Mouse (Mus musculus) CD4-positive naive resting alpha-beta T cell, adult 76 days (primary cell): ENCODE measurements around the gene Fam83e. TPM values are rescaled to one million over a fixed set of nuclear protein-coding genes. Genes with fewer than 3 reads are reported as not detected.

ENCODE experiments used
- total RNA-seq: library from RNA; stranded (reverse); gene quantifications from one replicate; pipeline ENCODE4 v1.2.4, GENCODE M21; 2023

Gene Fam83e
- total RNA-seq, result 1.5 TPM

GRCm38 (mm10) chr7:45720413-45721233, at the start of gene Fam83e:
Fam83e (plus strand) TSS chr7:45721212.

DNA sequence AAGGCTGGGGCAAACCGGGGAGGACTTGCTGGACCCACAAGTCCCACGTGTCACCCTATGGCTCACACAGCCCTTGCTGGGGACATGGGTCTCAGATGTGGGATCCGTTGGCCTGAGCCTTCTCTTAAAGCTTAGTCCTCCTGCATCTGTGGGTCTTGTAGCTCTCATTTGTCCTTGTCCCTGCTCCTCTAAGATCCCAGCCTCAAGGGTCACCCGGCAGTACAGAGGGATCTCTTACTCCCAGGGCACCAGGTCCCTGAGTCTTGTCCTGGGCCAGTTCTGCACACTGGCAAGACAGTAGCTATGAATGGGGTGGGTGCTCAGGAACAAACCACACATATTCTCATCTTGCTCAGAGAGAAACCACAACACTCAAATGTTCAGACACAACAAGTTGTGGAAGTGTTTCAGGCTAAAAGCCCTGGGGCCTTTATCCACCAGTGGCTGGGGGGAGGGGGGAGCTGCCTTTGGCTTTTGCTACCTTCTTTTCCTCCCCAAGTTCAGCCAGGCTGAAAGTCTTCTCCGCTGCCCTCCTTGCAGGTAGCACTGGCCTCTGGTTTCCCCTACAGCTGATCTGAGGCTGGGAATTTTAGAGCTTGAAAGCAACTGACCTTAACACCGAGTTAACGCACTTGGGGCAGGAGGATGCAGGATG, 37.5 kb upstream of the Fam83e start, which contains the start of gene Ntn5:
Gene Ntn5, plus strand, starts transcription at position 627 of the 655 bp plus-strand sequence.

DNA sequence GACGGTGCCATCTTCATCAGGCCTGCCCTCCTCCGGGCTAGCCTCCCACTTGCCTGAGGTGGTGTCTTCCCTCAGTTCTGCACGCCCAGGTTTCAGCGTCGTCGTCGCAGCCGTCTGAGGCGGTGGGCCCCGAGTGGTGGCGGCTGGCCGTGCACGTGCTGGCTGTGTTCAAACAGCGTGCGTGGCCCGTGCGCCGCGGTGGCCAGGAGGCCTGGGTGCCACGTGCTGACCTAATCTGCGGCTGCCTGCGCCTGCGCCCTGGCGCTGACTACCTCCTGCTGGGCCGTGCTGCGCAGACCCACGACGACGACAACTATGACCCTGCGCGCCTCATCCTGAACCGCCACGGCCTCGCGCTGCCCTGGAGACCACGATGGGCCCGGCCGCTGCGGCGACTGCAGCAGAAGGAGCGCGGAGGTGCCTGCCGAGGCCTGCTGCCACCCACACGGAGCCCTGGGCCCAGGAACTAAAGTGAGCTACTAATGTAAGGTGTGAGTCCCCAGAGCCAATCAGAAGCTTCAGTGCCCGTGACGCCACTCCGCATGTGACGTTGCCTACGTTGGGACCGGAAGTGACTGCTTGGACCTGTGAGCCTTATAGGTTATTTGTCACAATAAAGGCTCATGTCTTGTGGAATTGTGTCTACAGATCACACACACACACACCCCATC, 27.0 kb upstream of the Fam83e start, which contains the start of gene Sec1:
Gene Sec1, minus strand, starts transcription at position 482 of the 671 bp plus-strand sequence.

DNA sequence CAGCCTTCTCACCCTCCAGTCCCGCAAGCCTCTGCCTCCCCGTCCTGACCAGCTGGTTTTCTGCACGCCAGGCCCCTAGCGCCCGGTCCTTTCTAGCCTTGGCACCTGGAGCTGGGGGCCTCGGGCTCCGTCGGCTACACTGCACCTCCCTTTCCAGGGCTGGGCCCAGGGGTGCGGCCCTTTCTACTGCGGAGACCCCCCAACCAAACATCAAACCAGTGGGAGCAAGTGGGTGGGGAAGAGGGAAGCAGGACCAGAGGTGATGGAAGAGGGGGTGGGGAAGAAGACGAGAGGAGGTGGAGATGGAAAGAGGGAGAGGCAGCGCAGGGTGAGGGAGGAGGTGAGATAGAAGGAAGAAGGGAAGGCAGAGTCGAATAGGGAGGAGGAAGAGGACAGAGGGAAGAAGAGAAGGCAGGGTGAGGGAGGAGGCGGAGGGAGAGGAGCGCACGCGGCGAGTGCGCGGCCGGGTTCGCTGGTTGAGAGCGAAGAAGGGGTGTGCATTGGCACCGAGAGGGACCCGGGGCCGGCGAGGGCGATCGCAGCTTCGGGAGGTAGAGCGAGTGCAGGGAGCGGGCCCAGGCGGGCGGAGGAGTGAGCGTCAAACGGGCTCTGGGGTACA, 21.4 kb upstream of the Fam83e start, which contains the start of gene Car11:
Gene Car11, plus strand, starts transcription at position 321 of the 619 bp plus-strand sequence.

DNA sequence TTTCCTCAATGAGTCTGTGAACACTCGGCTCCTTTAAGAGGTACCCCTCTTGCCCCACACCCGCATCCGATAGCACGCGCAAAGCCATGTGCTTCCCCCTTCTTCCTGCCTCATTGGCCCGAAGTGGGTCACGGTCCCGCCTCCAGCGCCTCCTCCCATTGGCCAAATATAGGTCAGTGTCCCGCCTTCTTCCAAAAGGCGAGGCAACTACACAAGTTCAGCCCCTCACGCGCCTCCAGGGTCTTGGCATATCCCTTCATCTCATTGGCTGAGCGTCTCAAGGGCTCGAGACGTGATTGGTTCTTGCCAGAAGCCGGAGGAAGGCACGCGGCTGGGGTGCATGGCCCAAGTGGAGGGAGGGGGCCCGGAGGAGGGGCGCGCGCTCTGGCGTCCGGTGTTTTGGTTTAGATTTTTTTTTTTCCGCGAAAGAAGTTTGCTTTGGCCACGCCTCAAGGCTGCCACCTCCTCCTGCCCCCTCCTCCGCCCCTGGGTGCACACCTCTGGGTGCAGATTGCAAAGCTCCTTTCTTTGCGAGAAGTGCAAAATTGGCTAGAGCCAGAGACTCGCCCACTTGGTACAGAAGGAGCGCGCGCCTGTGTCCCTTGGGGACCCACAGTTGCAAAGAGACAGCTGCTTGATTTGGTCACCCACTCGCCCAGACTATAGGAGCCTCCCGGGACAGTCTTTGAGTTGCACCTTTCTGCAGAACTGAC, 16.1 kb upstream of the Fam83e start, which contains the start of gene Dbp:
Gene Dbp, plus strand, starts transcription at position 359 of the 713 bp plus-strand sequence.

DNA sequence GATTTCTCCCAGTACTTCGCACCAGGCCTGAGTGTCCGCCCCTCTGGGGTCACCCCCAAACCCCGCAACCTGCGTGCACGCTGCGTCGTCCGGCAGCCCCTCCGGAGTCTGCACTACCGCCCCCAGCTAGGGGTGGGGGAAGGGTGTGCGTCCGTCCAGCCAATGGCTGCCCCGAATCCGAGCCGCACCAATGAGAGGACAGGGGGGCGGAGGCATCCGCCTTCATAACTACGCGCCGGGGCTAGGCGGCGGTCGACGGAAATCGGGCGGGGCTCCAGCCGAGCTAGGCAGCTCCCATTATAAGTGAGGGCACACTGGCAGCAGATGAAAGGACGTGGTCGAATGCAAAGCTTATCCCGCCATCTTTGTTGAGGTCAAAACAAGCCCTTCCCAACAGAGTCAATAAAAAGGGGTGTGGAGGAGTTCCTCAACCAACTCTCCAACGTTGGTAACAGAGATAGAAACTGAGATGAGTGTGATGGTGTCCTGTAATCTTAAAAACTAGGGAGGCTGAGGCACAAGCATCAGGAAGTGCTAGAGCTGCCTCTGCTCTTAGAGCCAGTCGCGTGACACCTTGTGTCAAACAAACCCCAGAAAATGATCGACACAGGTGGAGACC, 5.8 kb upstream of the Fam83e start, which contains the start of gene Rpl18:
Gene Rpl18, plus strand, starts transcription at position 368 of the 619 bp plus-strand sequence.

GRCm38 (mm10) chr7:45717918-45718297, 3.1 kb upstream of the Fam83e start, which contains the start of gene Sphk2:
Sphk2 (minus strand) TSS chr7:45718002.

GRCm38 (mm10) chr7:45725713-45726112, 4.7 kb downstream of the Fam83e start, which contains the start of gene Spaca4:
Spaca4 (minus strand) TSS chr7:45725813.

Other genes with a start within 250 kb of the Fam83e start
- not detected for gene Tulp2, start 239.3 kb upstream of the Fam83e start, total RNA-seq
- gene Gm45808, start 234.4 kb upstream of the Fam83e start, total RNA-seq, result not detected
- gene Dhdh, start 232.4 kb upstream of the Fam83e start, total RNA-seq, result 1.8 TPM
- gene Nucb1, start 210.8 kb upstream of the Fam83e start, total RNA-seq, result 61.9 TPM
- gene Ppp1r15a, start 194.9 kb upstream of the Fam83e start, total RNA-seq, result 681 TPM
- gene Plekha4, start 194.9 kb upstream of the Fam83e start, total RNA-seq, result 1.2 TPM
- not detected for gene Hsd17b14, start 166.3 kb upstream of the Fam83e start, total RNA-seq
- 65.6 TPM for gene Bcat2, start 151.1 kb upstream of the Fam83e start, total RNA-seq
- not detected for gene Fgf21, start 105.7 kb upstream of the Fam83e start, total RNA-seq
- gene Fut1, start 103.9 kb upstream of the Fam83e start, total RNA-seq, result not detected
- not detected for gene Izumo1, start 99.4 kb upstream of the Fam83e start, total RNA-seq
- gene Rasip1, start 93.7 kb upstream of the Fam83e start, total RNA-seq, result 0.73 TPM
- gene Mamstr, start 81.2 kb upstream of the Fam83e start, total RNA-seq, result not detected
- gene Fut2, start 54.8 kb upstream of the Fam83e start, total RNA-seq, result not detected
- not detected for gene Ntn5, start 37.2 kb upstream of the Fam83e start, total RNA-seq
- gene Sec1, start 26.8 kb upstream of the Fam83e start, total RNA-seq, result not detected
- gene Car11, start 21.4 kb upstream of the Fam83e start, total RNA-seq, result 8.1 TPM
- gene Dbp, start 16.1 kb upstream of the Fam83e start, total RNA-seq, result 29.5 TPM
- gene Rpl18, start 5.8 kb upstream of the Fam83e start, total RNA-seq, result 2,694 TPM
- gene Sphk2, start 3.2 kb upstream of the Fam83e start, total RNA-seq, result 21.3 TPM
- not detected for gene Spaca4, start 4.6 kb downstream of the Fam83e start, total RNA-seq
- 0.82 TPM for gene Lmtk3, start 62.5 kb downstream of the Fam83e start, total RNA-seq
- 5.2 TPM for gene Sult2b1, start 63.5 kb downstream of the Fam83e start, total RNA-seq
- 137 TPM for gene Cyth2, start 93.4 kb downstream of the Fam83e start, total RNA-seq
- gene Kcnj14, start 103.6 kb downstream of the Fam83e start, total RNA-seq, result 1.5 TPM
- 29.9 TPM for gene Grwd1, start 109.7 kb downstream of the Fam83e start, total RNA-seq
- gene Kdelr1, start 151.6 kb downstream of the Fam83e start, total RNA-seq, result 38.2 TPM
- 0.76 TPM for gene Grin2d, start 157.2 kb downstream of the Fam83e start, total RNA-seq
- not detected for gene Syngr4, start 175.5 kb downstream of the Fam83e start, total RNA-seq
- 9.1 TPM for gene Tmem143, start 175.7 kb downstream of the Fam83e start, total RNA-seq
- gene Emp3, start 200.2 kb downstream of the Fam83e start, total RNA-seq, result 269 TPM
- gene Ccdc114, start 202.9 kb downstream of the Fam83e start, total RNA-seq, result 2.6 TPM